Mouse (Mus musculus) stomach, embryonic 16.5 days (tissue): ENCODE results near the gene Kif1a. TPM values are rescaled to one million over a fixed set of nuclear protein-coding genes. Genes with fewer than 3 reads are reported as not detected.

ENCODE experiments used
- ATAC-seq: fragments of 200-750 bp; cut with Nextera tagmentation; 2 replicates; pipeline ENCODE4 v1.8.0; 2017; ENCODE audit warnings: moderate number of reproducible peaks, moderate TSS enrichment; ENCODE audit not compliant: insufficient read depth, low FRiP score
- H3K27ac ChIP-seq: fragments of 300-500 bp; sonication (generic); 2 replicates; pipeline ENCODE4 v1.5.1; 2014; ENCODE audit warnings: low read length
- H3K27me3 ChIP-seq: fragments of 300-500 bp; sonication (generic); 2 replicates; pipeline ENCODE4 v1.6.1; 2014; ENCODE audit warnings: low read length, control low read depth, mixed read lengths; ENCODE audit not compliant: control insufficient read depth, insufficient read depth
- H3K36me3 ChIP-seq: fragments of 300-500 bp; sonication (generic); 2 replicates; pipeline ENCODE4 v1.6.1; 2014; ENCODE audit warnings: low read length; ENCODE audit not compliant: control insufficient read depth, insufficient read depth
- H3K4me1 ChIP-seq: fragments of 300-500 bp; sonication (generic); 2 replicates; pipeline ENCODE4 v1.6.1; 2014; ENCODE audit warnings: low read length, control low read depth, mixed read lengths; ENCODE audit not compliant: control insufficient read depth, insufficient read depth
- H3K4me2 ChIP-seq: fragments of 300-500 bp; sonication (generic); 2 replicates; pipeline ENCODE4 v1.6.1; 2014; ENCODE audit warnings: low read depth, low read length, mixed read lengths
- H3K4me3 ChIP-seq: fragments of 300-500 bp; sonication (generic); replicated peaks from 2 replicates; pipeline ENCODE4 v1.5.1; 2014; ENCODE audit warnings: mild to moderate bottlenecking, low read length
- H3K9ac ChIP-seq: fragments of 300-500 bp; sonication (generic); 2 replicates; pipeline ENCODE4 v1.6.1; 2014; ENCODE audit warnings: low read length
- H3K9me3 ChIP-seq: fragments of 300-500 bp; sonication (generic); replicated peaks from 2 replicates; pipeline ENCODE4 v1.6.1; 2016; ENCODE audit warnings: low read length, control low read depth; ENCODE audit not compliant: control insufficient read depth
- WGBS: fragments of 180-500 bp; shearing (Covaris S2); extraction: QIAGEN DNeasy Blood & Tissue Kit; methylation state at CpG from one replicate; pipeline ENCODE4 v1.1.7; 2014; 5-methylcytosine and 5-hydroxymethylcytosine counted together
- polyA plus RNA-seq: library from polyadenylated mRNA; unstranded; fragments of >200 nt; fragmentation: Nextera tagmentation; extraction: Ambion mirVana; gene quantifications from 2 replicates; pipeline ENCODE4 v1.2.1, GENCODE M21; 2015

The Kif1a gene
- 10.6 and 16.5 TPM in 2 replicates for polyA plus RNA-seq

- peak; percentile 67 for ATAC-seq
- Histone ChIP-seq H3K27me3 (peaks cover 27% of the 10 kb centered on the region), H3K4me2 (peak within 1 kb of the TSS; percentile 85), H3K36me3 (no peaks in the 10 kb centered on the region), H3K4me3 (peak within 1 kb of the TSS; percentile 53), H3K9ac (peak within 1 kb of the TSS; percentile 64), H3K27ac (no peak within 1 kb of the TSS), H3K4me1 (peaks cover 10% of the 10 kb centered on the region), H3K9me3 (no peaks in the 10 kb centered on the region)
- under 1% methylated on average over 39 of the region's 39 CpGs for WGBS
Measured at GRCm38 (mm10) chr1:93101571-93102061, at the start of gene Kif1a. Gene Kif1a, minus strand, starts transcription at chr1:93101951.

- ATAC-seq = no peak
- Histone ChIP-seq H3K36me3 (no peaks in the 10 kb centered on the region), H3K27ac (no peak overlapping the region), H3K9ac (no peak overlapping the region), H3K4me1 (no peaks in the 10 kb centered on the region), H3K4me3 (no peak overlapping the region), H3K27me3 (no peaks in the 10 kb centered on the region), H3K4me2 (no peak overlapping the region), H3K9me3 (no peaks in the 10 kb centered on the region)
- 54% methylated on average over 2 of the region's 2 CpGs for WGBS
Measured at GRCm38 (mm10) chr1:93150907-93151661, 49.3 kb upstream of the Kif1a start.

- Histone ChIP-seq H3K4me3 (no peak overlapping the region), H3K4me1 (no peaks in the 10 kb centered on the region), H3K36me3 (no peaks in the 10 kb centered on the region), H3K27me3 (no peaks in the 10 kb centered on the region), H3K9ac (no peak overlapping the region), H3K4me2 (no peak overlapping the region), H3K9me3 (no peaks in the 10 kb centered on the region), H3K27ac (no peak overlapping the region)
- ATAC-seq = no peak
- 78% methylated on average over 9 of the region's 9 CpGs for WGBS
Measured at GRCm38 (mm10) chr1:93144176-93144575, 42.4 kb upstream of the Kif1a start.

GRCm38 (mm10) chr1:93142871-93143270 is 41.1 kb upstream of the Kif1a start:
- H3K9ac ChIP-seq = no peak overlapping the region
- no peaks in the 10 kb centered on the region for H3K4me1 ChIP-seq
- no peaks in the 10 kb centered on the region for H3K36me3 ChIP-seq
- 83% methylated on average over 1 of the region's 1 CpGs for WGBS
- no peak overlapping the region for H3K4me3 ChIP-seq
- ATAC-seq = no peak
- no peaks in the 10 kb centered on the region for H3K27me3 ChIP-seq
- H3K27ac ChIP-seq = no peak overlapping the region
- no peaks in the 10 kb centered on the region for H3K9me3 ChIP-seq
- no peak overlapping the region for H3K4me2 ChIP-seq

GRCm38 (mm10) chr1:93139713-93140112 is 38.0 kb upstream of the Kif1a start:
- 67% methylated on average over 7 of the region's 7 CpGs for WGBS

GRCm38 (mm10) chr1:93138534-93138933 is 36.8 kb upstream of the Kif1a start:
- H3K27ac ChIP-seq = no peak overlapping the region
- ATAC-seq = peak; percentile 80; the same call in 1 of the 2 replicates

More at GRCm38 (mm10) chr1:93139713-93140112, 38.0 kb upstream of the Kif1a start:
- Histone ChIP-seq H3K9me3 (no peaks in the 10 kb centered on the region), H3K4me2 (no peak overlapping the region), H3K36me3 (no peaks in the 10 kb centered on the region), H3K27me3 (no peaks in the 10 kb centered on the region), H3K27ac (no peak overlapping the region), H3K4me3 (no peak overlapping the region), H3K4me1 (no peaks in the 10 kb centered on the region), H3K9ac (no peak overlapping the region)
- ATAC-seq = no peak

GRCm38 (mm10) chr1:93135036-93135526 is 33.3 kb upstream of the Kif1a start, which contains the start of gene Agxt:
Gene Agxt, plus strand, starts transcription at chr1:93135240.
- H3K9ac ChIP-seq = no peak within 1 kb of the TSS
- ATAC-seq = no peak
- WGBS = 81% methylated on average over 12 of the region's 12 CpGs

More at GRCm38 (mm10) chr1:93138534-93138933, 36.8 kb upstream of the Kif1a start:
- no peak overlapping the region for H3K4me2 ChIP-seq
- H3K27me3 ChIP-seq = no peaks in the 10 kb centered on the region
- H3K4me1 ChIP-seq = no peaks in the 10 kb centered on the region
- no peaks in the 10 kb centered on the region for H3K36me3 ChIP-seq
- WGBS = 66% methylated on average over 6 of the region's 6 CpGs
- no peak overlapping the region for H3K9ac ChIP-seq
- H3K4me3 ChIP-seq = no peak overlapping the region
- no peaks in the 10 kb centered on the region for H3K9me3 ChIP-seq

GRCm38 (mm10) chr1:93132676-93133075 is 30.9 kb upstream of the Kif1a start:
- H3K36me3 ChIP-seq = no peaks in the 10 kb centered on the region
- no peak overlapping the region for H3K27ac ChIP-seq
- no peak overlapping the region for H3K4me2 ChIP-seq
- H3K9ac ChIP-seq = no peak overlapping the region
- no peaks in the 10 kb centered on the region for H3K27me3 ChIP-seq
- peaks cover 5% of the 10 kb centered on the region; the same call in 1 of the 2 replicates for H3K4me1 ChIP-seq
- ATAC-seq = no peak
- 47% methylated on average over 8 of the region's 8 CpGs for WGBS
- H3K4me3 ChIP-seq = no peak overlapping the region
- H3K9me3 ChIP-seq = no peaks in the 10 kb centered on the region

More at GRCm38 (mm10) chr1:93135036-93135526, 33.3 kb upstream of the Kif1a start, which contains the start of gene Agxt:
- Histone ChIP-seq H3K27ac (no peak within 1 kb of the TSS), H3K4me3 (no peak within 1 kb of the TSS), H3K27me3 (no peaks in the 10 kb centered on the region), H3K4me1 (no peaks in the 10 kb centered on the region), H3K4me2 (no peak within 1 kb of the TSS), H3K36me3 (no peaks in the 10 kb centered on the region), H3K9me3 (no peaks in the 10 kb centered on the region)
